Mouse (Mus musculus): ENCODE measurements at regions not wholly inside any gene's neighbourhood (a gene's known extent, or its start where the extent isn't known, plus 50 kb on each side); places are given as distances from the start of the nearest gene placed in this dataset.

DNA sequence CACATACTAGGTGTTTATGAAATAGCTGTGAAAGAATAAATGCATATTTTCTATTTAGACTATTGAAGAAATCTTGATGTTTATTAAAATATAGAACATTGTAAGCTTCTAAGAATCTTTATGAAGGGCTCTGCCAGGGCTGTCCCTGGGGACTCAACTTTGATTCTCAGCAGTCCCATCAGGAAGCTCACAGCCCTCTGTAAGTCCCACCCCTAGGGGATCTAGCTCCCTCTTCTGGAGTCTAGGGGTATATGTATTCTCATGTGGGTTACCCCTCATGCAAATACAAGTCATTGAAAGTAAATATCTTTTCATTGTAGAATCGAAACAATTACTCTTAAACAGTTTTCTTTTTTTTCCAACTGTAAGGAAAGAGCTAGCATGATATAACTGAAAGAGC lies 521.6 kb downstream of the Nfib start:
- H3K4me3 ChIP-seq: no peak overlapping the region
- intact Hi-C loops (cut with DNase I): no loop called here
- DNase-seq (ENCODE audit: extremely low spot score in 1 of 2, low spot score in 2 of 2): no peak
- no peak for TF ChIP-seq CTCF (IDR thresholded peaks at IDR 0.05)
- H3K27ac ChIP-seq: no peak overlapping the region

DNA sequence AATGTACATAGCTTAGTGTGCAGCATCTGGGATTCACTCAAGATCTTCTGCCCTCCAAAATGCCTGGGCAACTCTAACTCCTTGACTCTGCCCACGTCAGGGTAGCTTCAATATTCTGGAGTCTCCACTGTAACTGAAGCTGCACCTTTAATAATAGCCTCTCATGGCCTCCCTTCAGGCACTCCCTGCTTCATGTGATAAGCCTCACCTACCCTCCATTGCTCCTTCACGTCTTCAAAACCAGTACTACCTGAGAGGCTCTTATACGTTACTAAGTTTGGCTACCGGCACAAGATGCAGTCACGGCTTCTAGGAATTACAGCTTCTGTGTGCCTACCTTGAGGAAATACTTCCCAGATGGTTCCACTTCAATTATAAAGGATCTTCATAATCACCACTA lies 527.4 kb downstream of the Nfib start:
- DNase-seq (ENCODE audit: extremely low spot score in 1 of 2, low spot score in 2 of 2): no peak
- Histone ChIP-seq H3K4me3 (no peak overlapping the region), H3K27ac (no peak overlapping the region)
- intact Hi-C loops (cut with DNase I): no loop called here
- TF ChIP-seq CTCF (IDR thresholded peaks at IDR 0.05): no peak

DNA sequence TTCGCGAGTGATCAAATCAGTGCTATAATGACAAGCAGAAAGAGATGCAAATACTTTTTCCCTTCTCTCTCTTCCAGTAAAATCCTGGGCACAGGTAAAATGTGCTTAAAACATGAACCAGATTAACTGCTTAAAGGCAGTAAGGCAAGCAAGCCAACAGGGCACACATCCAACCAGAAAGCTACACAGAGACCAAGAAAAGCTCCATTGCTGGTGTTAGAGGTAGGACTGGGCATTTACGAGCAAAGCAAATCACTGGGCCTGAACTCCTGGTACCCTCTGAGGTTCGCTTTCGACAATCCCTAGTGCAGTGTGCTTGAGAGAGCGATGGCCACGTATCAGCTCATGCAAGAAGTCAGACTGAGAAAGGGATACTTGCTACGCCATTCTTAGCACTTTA lies 528.8 kb downstream of the Nfib start:
- intact Hi-C loops (cut with DNase I): no loop called here
- no peak for TF ChIP-seq CTCF (IDR thresholded peaks at IDR 0.05)
- Histone ChIP-seq H3K4me3 (no peak overlapping the region), H3K27ac (no peak overlapping the region)
- DNase-seq (ENCODE audit: extremely low spot score in 1 of 2, low spot score in 2 of 2): no peak

GRCm38 (mm10) chr4:82173461-82174085 lies 532.0 kb downstream of the Nfib start:
- no peak overlapping the region for H3K27ac ChIP-seq
- intact Hi-C loops (cut with DNase I): no loop called here
- no peak overlapping the region for H3K4me3 ChIP-seq
- no peak for DNase-seq (ENCODE audit: extremely low spot score in 1 of 2, low spot score in 2 of 2)
- TF ChIP-seq CTCF (IDR thresholded peaks at IDR 0.05): no peak

- H3K4me3 ChIP-seq: no peak overlapping the region
- H3K27ac ChIP-seq: no peak overlapping the region
- TF ChIP-seq CTCF (IDR thresholded peaks at IDR 0.05): no peak
- no peak for DNase-seq (ENCODE audit: extremely low spot score in 1 of 2, low spot score in 2 of 2)
- intact Hi-C loops (cut with DNase I): no loop called here
Measured at GRCm38 (mm10) chr4:82170930-82171329, 534.6 kb downstream of the Nfib start.

DNA sequence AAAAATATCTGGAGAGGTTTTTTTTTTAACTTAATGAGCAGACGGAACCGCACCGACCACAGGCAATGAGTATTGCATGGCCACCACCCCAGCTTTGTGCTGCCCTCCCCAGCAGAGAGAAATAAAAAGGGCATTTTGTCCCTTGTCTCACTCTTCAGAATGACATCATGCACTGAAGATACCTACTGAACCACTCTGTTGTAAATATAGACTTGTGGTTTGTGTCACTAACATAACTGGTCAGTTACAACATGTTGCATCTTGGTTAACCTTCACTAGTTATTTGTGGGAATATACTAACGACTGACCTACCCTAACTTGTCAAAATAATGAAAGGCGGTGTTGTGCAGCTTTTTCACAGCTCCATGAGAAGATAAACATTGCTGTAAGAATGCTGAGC lies 537.5 kb downstream of the Nfib start:
- no peak for DNase-seq (ENCODE audit: extremely low spot score in 1 of 2, low spot score in 2 of 2)
- intact Hi-C loops (cut with DNase I): no loop called here
- no peak for TF ChIP-seq CTCF (IDR thresholded peaks at IDR 0.05)
- Histone ChIP-seq H3K27ac (no peak overlapping the region), H3K4me3 (no peak overlapping the region)

- DNase-seq (ENCODE audit: extremely low spot score in 1 of 2, low spot score in 2 of 2): no peak
- no peak overlapping the region for H3K27ac ChIP-seq
- intact Hi-C loops (cut with DNase I): no loop called here
- H3K4me3 ChIP-seq: no peak overlapping the region
- TF ChIP-seq CTCF (IDR thresholded peaks at IDR 0.05): no peak
Measured at GRCm38 (mm10) chr4:82167396-82167795, 538.2 kb downstream of the Nfib start.

DNA sequence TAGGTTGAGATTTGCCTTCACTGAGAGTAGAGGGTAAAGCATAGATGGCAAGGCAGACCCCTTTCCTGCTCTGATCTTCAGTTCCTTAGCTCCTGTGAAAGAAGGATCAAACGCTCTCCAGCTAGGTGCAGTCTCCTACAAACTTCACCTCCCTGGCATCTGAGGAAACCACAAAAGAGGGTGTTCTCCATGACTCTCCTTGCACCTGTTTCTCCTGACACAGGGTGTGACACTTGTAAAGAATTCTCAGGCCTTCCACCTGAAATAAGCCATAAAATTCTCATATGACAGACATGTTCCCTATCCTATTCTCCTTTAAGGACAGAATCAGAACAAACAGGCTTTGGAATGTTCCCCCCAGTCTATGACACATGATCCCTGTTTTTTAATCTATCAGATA lies 538.7 kb downstream of the Nfib start:
- intact Hi-C loops (cut with DNase I): no loop called here
- Histone ChIP-seq H3K4me3 (no peak overlapping the region), H3K27ac (no peak overlapping the region)
- no peak for DNase-seq (ENCODE audit: extremely low spot score in 1 of 2, low spot score in 2 of 2)
- no peak for TF ChIP-seq CTCF (IDR thresholded peaks at IDR 0.05)

GRCm38 (mm10) chr4:82166087-82166486 lies 539.5 kb downstream of the Nfib start:
- no peak overlapping the region for H3K4me3 ChIP-seq
- H3K27ac ChIP-seq: no peak overlapping the region
- TF ChIP-seq CTCF (IDR thresholded peaks at IDR 0.05): no peak
- DNase-seq (ENCODE audit: extremely low spot score in 1 of 2, low spot score in 2 of 2): no peak
- intact Hi-C loops (cut with DNase I): no loop called here

- no peak overlapping the region for H3K27ac ChIP-seq
- intact Hi-C loops (cut with DNase I): no loop called here
- no peak for TF ChIP-seq CTCF (IDR thresholded peaks at IDR 0.05)
- no peak overlapping the region for H3K4me3 ChIP-seq
- no peak for DNase-seq (ENCODE audit: extremely low spot score in 1 of 2, low spot score in 2 of 2)
Measured at GRCm38 (mm10) chr4:82164058-82164457, 541.5 kb downstream of the Nfib start.

- DNase-seq (ENCODE audit: extremely low spot score in 1 of 2, low spot score in 2 of 2): no peak
- intact Hi-C loops (cut with DNase I): no loop called here
- Histone ChIP-seq H3K4me3 (no peak overlapping the region), H3K27ac (no peak overlapping the region)
- TF ChIP-seq CTCF (IDR thresholded peaks at IDR 0.05): no peak
Measured at GRCm38 (mm10) chr4:82161818-82162217, 543.7 kb downstream of the Nfib start.

GRCm38 (mm10) chr4:82161232-82161631 lies 544.3 kb downstream of the Nfib start:
- no peak for TF ChIP-seq CTCF (IDR thresholded peaks at IDR 0.05)
- intact Hi-C loops (cut with DNase I): no loop called here
- Histone ChIP-seq H3K4me3 (no peak overlapping the region), H3K27ac (no peak overlapping the region)
- no peak for DNase-seq (ENCODE audit: extremely low spot score in 1 of 2, low spot score in 2 of 2)

DNA sequence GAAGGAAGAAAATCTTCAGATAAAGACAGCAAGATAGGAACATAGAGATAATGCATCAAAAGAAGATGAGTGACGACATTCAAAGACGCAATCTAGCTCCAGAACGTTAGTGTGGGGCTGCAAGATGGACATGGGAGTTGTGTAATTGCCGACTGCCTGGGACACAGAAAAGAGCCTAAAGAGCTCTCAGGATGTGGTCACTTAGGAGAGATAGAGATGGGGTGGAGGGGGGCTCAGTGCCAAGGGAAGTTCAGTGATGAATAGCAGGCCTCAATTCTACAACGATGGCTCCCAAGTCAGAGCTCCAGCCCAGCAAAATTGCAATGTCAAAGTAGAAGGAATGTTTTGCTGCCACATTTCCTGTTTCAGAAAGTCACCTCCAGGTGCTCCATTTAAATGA lies 545.3 kb downstream of the Nfib start:
- DNase-seq (ENCODE audit: extremely low spot score in 1 of 2, low spot score in 2 of 2): no peak
- intact Hi-C loops (cut with DNase I): no loop called here
- Histone ChIP-seq H3K27ac (no peak overlapping the region), H3K4me3 (no peak overlapping the region)
- TF ChIP-seq CTCF (IDR thresholded peaks at IDR 0.05): no peak

Data from left cerebral cortex, adult 2 months (tissue).